Mouse (Mus musculus) cerebellum, postnatal 25 days (tissue): Measurements from ENCODE around the gene Zswim9.
"Not testable (repeated sequence)": the region's sequence is repeated elsewhere in the genome, so short reads cannot be mapped to it uniquely, and the experiment has no call there.

Experiments
- DNase-seq, 2 experiments: peaks; one replicate each; pipeline ENCODE4 v3.0.0; 2021; ENCODE audit warnings: mixed read lengths in 2 of 2

Gene Zswim9

GRCm38 (mm10) chr7:13278308-13278891 is at the start of gene Zswim9:
TSS of gene Zswim9 (minus strand) at chr7:13278721.
- DNase-seq = peak; percentile 94 to 95

GRCm38 (mm10) chr7:13324316-13324715 is 45.8 kb upstream of the Zswim9 start, which contains the start of gene Pla2g4c:
TSS of gene Pla2g4c (plus strand) at chr7:13324655.
- no peak for DNase-seq

GRCm38 (mm10) chr7:13321424-13321823 is 42.9 kb upstream of the Zswim9 start:
- DNase-seq = no peak

GRCm38 (mm10) chr7:13314095-13314597 is 35.6 kb upstream of the Zswim9 start:
- DNase-seq = no peak

GRCm38 (mm10) chr7:13311401-13311800 is 32.9 kb upstream of the Zswim9 start:
- no peak for DNase-seq

- no peak for DNase-seq
Measured at GRCm38 (mm10) chr7:13310493-13311199, 32.1 kb upstream of the Zswim9 start.

GRCm38 (mm10) chr7:13309407-13309806 is 30.9 kb upstream of the Zswim9 start:
- DNase-seq = no peak

- no peak for DNase-seq
Measured at GRCm38 (mm10) chr7:13303372-13303771, 24.9 kb upstream of the Zswim9 start.

- no peak for DNase-seq
Measured at GRCm38 (mm10) chr7:13302780-13303179, 24.3 kb upstream of the Zswim9 start.

- DNase-seq = no peak
Measured at GRCm38 (mm10) chr7:13301643-13302042, 23.1 kb upstream of the Zswim9 start.

GRCm38 (mm10) chr7:13298821-13299220 is 20.3 kb upstream of the Zswim9 start:
- DNase-seq = no peak

GRCm38 (mm10) chr7:13297636-13298035 is 19.1 kb upstream of the Zswim9 start:
- DNase-seq = no peak

- DNase-seq = no peak
Measured at GRCm38 (mm10) chr7:13295256-13295655, 16.7 kb upstream of the Zswim9 start.

GRCm38 (mm10) chr7:13293878-13294855 is 15.6 kb upstream of the Zswim9 start:
- DNase-seq = no peak

- no peak for DNase-seq
Measured at GRCm38 (mm10) chr7:13291370-13291769, 12.8 kb upstream of the Zswim9 start.

GRCm38 (mm10) chr7:13290041-13290675 is 11.6 kb upstream of the Zswim9 start:
- no peak for DNase-seq

GRCm38 (mm10) chr7:13288621-13289020 is 10.1 kb upstream of the Zswim9 start:
- peak in 1 of 2 experiments; percentile 9 for DNase-seq

GRCm38 (mm10) chr7:13278957-13279356 is 436 bp upstream of the Zswim9 start:
- not testable (repeated sequence) for DNase-seq

GRCm38 (mm10) chr7:13277833-13278232 is 688 bp downstream of the Zswim9 start:
- no peak for DNase-seq

- DNase-seq = peak in 1 of 2 experiments; percentile 5
Measured at GRCm38 (mm10) chr7:13277081-13277480, 1.4 kb downstream of the Zswim9 start, which contains the start of gene Lig1. TSS of gene Lig1 (plus strand) at chr7:13277283.

GRCm38 (mm10) chr7:13271704-13272103 is 6.8 kb downstream of the Zswim9 start:
- no peak for DNase-seq

GRCm38 (mm10) chr7:13269394-13269793 is 9.1 kb downstream of the Zswim9 start:
- no peak for DNase-seq
